Mouse (Mus musculus): Measurements from ENCODE around the gene Il1rap. TPM values are rescaled to one million over a fixed set of nuclear protein-coding genes. Genes with fewer than 3 reads are reported as not detected.
A peak's percentile ranks its signal among the peaks of the same experiment; 100 is the strongest.

Gene Il1rap
- polyA plus RNA-seq, 1 experiment, result 20.3 TPM

- Histone ChIP-seq H3K4me1 (ENCODE audit: control insufficient read depth, insufficient read depth, low read length) (no peaks in the 10 kb centered on the region), H3K27ac (ENCODE audit: insufficient read depth, low read length) (no peak overlapping the region), H3K4me3 (replicated peaks; ENCODE audit: insufficient read depth, low read depth, low read length) (no peak overlapping the region), H3K27me3 (ENCODE audit: control insufficient read depth, insufficient read depth, low read length) (no peaks in the 10 kb centered on the region; the same call in 1 of the 2 replicates)
- DNase-seq, result no peak
- TF ChIP-seq POLR2A (IDR thresholded peaks at IDR 0.05; ENCODE audit: borderline replicate concordance, insufficient read depth, low read length) (no peak), CTCF (IDR thresholded peaks at IDR 0.05; ENCODE audit: borderline replicate concordance, insufficient read depth, low read depth, low read length) (no peak)
- 21% methylated on average over 5 of the region's 5 CpGs for WGBS
These were observed 132.2 kb downstream of the Il1rap start for GRCm38 (mm10) chr16:26713538-26714316.

GRCm38 (mm10) chr16:26722464-26722863 lies 141.0 kb downstream of the Il1rap start:
- peak; percentile 17 to 29 for DNase-seq
- Histone ChIP-seq H3K4me1 (ENCODE audit: control insufficient read depth, insufficient read depth, low read length) (no peaks in the 10 kb centered on the region), H3K27me3 (ENCODE audit: control insufficient read depth, insufficient read depth, low read length) (no peaks in the 10 kb centered on the region), H3K27ac (ENCODE audit: insufficient read depth, low read length) (no peak overlapping the region), H3K4me3 (replicated peaks; ENCODE audit: insufficient read depth, low read depth, low read length) (no peak overlapping the region)
- TF ChIP-seq POLR2A (IDR thresholded peaks at IDR 0.05; ENCODE audit: borderline replicate concordance, insufficient read depth, low read length) (no peak), CTCF (IDR thresholded peaks at IDR 0.05; ENCODE audit: borderline replicate concordance, insufficient read depth, low read depth, low read length) (no peak)
- 5% methylated on average over 11 of the region's 11 CpGs for WGBS

GRCm38 (mm10) chr16:26723952-26724747 lies 142.6 kb downstream of the Il1rap start:
- 68% methylated on average over 5 of the region's 5 CpGs for WGBS
- no peak for DNase-seq
- Histone ChIP-seq H3K27me3 (ENCODE audit: control insufficient read depth, insufficient read depth, low read length) (no peaks in the 10 kb centered on the region), H3K4me3 (replicated peaks; ENCODE audit: insufficient read depth, low read depth, low read length) (no peak overlapping the region), H3K4me1 (ENCODE audit: control insufficient read depth, insufficient read depth, low read length) (no peaks in the 10 kb centered on the region), H3K27ac (ENCODE audit: insufficient read depth, low read length) (no peak overlapping the region)
- TF ChIP-seq POLR2A (IDR thresholded peaks at IDR 0.05; ENCODE audit: borderline replicate concordance, insufficient read depth, low read length) (no peak), CTCF (IDR thresholded peaks at IDR 0.05; ENCODE audit: borderline replicate concordance, insufficient read depth, low read depth, low read length) (no peak)

DNA sequence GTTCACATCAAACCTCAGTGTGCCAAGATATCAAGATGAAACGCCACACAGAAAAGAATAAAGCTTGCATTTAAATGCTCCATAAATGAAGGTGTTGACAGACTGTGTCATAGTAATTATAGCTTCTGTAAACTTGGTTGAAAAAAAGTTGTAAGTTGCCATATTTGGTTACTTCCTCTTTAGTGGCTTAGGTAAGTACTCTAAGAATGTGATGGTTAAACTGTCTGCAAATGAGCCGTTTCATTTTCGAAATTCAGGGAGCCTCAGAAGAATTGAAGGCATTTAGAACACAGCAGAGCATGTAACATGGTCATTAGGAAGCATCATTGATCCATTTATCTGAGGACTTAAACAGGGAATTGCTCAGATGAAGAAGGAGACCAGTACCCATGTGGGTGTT lies 146.6 kb downstream of the Il1rap start:
- 77% methylated on average over 3 of the region's 3 CpGs for WGBS

GRCm38 (mm10) chr16:26730941-26731340 lies 149.4 kb downstream of the Il1rap start:
- H3K4me1 ChIP-seq (ENCODE audit: control insufficient read depth, insufficient read depth, low read length), result no peaks in the 10 kb centered on the region
- H3K27me3 ChIP-seq (ENCODE audit: control insufficient read depth, insufficient read depth, low read length), result no peaks in the 10 kb centered on the region
- no peak overlapping the region for H3K4me3 ChIP-seq (replicated peaks; ENCODE audit: insufficient read depth, low read depth, low read length)
- no peak overlapping the region for H3K27ac ChIP-seq (ENCODE audit: insufficient read depth, low read length)
- 91% methylated on average over 1 of the region's 1 CpGs for WGBS
- TF ChIP-seq POLR2A (IDR thresholded peaks at IDR 0.05; ENCODE audit: borderline replicate concordance, insufficient read depth, low read length) (no peak), CTCF (IDR thresholded peaks at IDR 0.05; ENCODE audit: borderline replicate concordance, insufficient read depth, low read depth, low read length) (no peak)
- DNase-seq, result no peak

More for the DNA sequence above, 146.6 kb downstream of the Il1rap start:
- no peaks in the 10 kb centered on the region for H3K4me1 ChIP-seq (ENCODE audit: control insufficient read depth, insufficient read depth, low read length)
- no peak for TF ChIP-seq POLR2A (IDR thresholded peaks at IDR 0.05; ENCODE audit: borderline replicate concordance, insufficient read depth, low read length)
- TF ChIP-seq CTCF (IDR thresholded peaks at IDR 0.05; ENCODE audit: borderline replicate concordance, insufficient read depth, low read depth, low read length), result no peak
- no peak for DNase-seq
- no peak overlapping the region for H3K4me3 ChIP-seq (replicated peaks; ENCODE audit: insufficient read depth, low read depth, low read length)
- no peaks in the 10 kb centered on the region for H3K27me3 ChIP-seq (ENCODE audit: control insufficient read depth, insufficient read depth, low read length)
- H3K27ac ChIP-seq (ENCODE audit: insufficient read depth, low read length), result no peak overlapping the region

DNA sequence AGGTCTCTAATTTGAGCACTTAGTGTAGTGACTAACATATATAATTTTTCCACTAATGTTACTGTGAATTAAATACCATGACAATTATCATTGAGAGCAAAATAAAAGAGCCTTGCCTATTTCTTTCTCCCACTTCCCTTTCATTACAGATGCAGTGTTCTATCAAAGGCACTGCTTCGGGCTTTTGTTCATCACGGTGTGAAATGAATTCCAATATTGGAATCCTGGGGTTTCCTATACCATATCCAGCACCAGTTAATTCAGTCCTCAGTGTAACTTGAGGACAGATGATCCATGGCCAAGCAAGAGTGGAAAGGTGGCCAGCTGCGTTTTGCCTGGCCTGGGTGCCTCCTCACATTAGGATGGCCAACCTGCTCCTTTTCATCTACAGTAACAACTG lies 151.1 kb downstream of the Il1rap start:
- no peak for DNase-seq
- Histone ChIP-seq H3K27ac (ENCODE audit: insufficient read depth, low read length) (no peak overlapping the region), H3K4me3 (replicated peaks; ENCODE audit: insufficient read depth, low read depth, low read length) (no peak overlapping the region), H3K27me3 (ENCODE audit: control insufficient read depth, insufficient read depth, low read length) (no peaks in the 10 kb centered on the region), H3K4me1 (ENCODE audit: control insufficient read depth, insufficient read depth, low read length) (no peaks in the 10 kb centered on the region)
- WGBS, result 23% methylated on average over 3 of the region's 3 CpGs
- no peak for TF ChIP-seq CTCF (IDR thresholded peaks at IDR 0.05; ENCODE audit: borderline replicate concordance, insufficient read depth, low read depth, low read length)
- TF ChIP-seq POLR2A (IDR thresholded peaks at IDR 0.05; ENCODE audit: borderline replicate concordance, insufficient read depth, low read length), result no peak

DNA sequence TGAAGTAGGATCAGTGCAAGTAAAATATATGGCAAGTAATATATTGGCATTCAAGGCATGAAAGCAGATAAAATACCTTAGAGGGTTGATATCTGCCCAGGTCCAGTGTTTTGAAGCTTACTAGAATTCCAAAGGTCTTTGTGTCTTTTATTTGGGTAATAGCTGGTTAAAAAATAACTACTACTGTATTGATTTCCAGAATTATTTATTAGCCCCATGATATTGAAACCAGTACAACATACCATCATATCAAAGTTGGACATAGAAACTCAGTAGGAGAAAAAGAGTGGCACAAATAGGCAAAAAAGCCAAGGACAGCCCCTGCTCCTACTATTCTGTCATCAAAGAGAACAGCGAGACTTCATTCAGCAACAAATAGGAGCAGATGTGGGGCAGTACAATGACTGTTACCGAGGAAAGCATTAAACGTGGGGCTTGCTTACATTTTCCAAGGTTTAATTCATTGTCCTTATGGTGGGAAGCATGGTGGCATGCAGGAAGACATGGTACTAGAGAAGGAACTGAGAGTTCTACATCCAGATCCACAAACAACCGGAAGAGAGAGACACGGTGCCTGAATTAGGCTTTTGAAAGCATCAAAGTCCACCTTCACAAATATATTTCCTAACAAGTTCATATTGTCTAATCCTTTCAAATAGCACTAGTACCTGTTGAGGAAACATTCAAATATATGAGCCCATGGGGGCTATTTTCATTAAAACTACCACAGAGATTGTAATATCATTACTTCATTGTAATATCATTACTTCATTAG lies 174.1 kb downstream of the Il1rap start:
- H3K4me1 ChIP-seq (ENCODE audit: control insufficient read depth, insufficient read depth, low read length), result no peaks in the 10 kb centered on the region
- no peak overlapping the region for H3K4me3 ChIP-seq (replicated peaks; ENCODE audit: insufficient read depth, low read depth, low read length)
- DNase-seq, result no peak
- no peak overlapping the region for H3K27ac ChIP-seq (ENCODE audit: insufficient read depth, low read length)
- TF ChIP-seq POLR2A (IDR thresholded peaks at IDR 0.05; ENCODE audit: borderline replicate concordance, insufficient read depth, low read length) (no peak), CTCF (IDR thresholded peaks at IDR 0.05; ENCODE audit: borderline replicate concordance, insufficient read depth, low read depth, low read length) (no peak)
- 88% methylated on average over 5 of the region's 5 CpGs for WGBS
- no peaks in the 10 kb centered on the region for H3K27me3 ChIP-seq (ENCODE audit: control insufficient read depth, insufficient read depth, low read length)
